Mouse (Mus musculus) neural tube, embryonic 15.5 days (tissue): ENCODE data around the gene Arvcf. TPM values are rescaled to one million over a fixed set of nuclear protein-coding genes. Genes with fewer than 3 reads are reported as not detected.
A peak's percentile ranks its signal among the peaks of the same experiment; 100 is the strongest.

Source experiments
- ATAC-seq: fragments of 200-750 bp; cut with Nextera tagmentation; 2 replicates; pipeline ENCODE4 v1.8.0; 2017; ENCODE audit warnings: mild to moderate bottlenecking, moderate TSS enrichment, moderate library complexity; ENCODE audit not compliant: low FRiP score
- H3K27ac ChIP-seq: fragments of 300-500 bp; sonication (generic); replicated peaks from 2 replicates; pipeline ENCODE4 v1.5.1; 2015; ENCODE audit warnings: mild to moderate bottlenecking, inconsistent platforms
- H3K27me3 ChIP-seq: fragments of 300-500 bp; sonication (generic); replicated peaks from 2 replicates; pipeline ENCODE4 v1.6.1; 2015; ENCODE audit warnings: inconsistent platforms
- H3K36me3 ChIP-seq: fragments of 300-500 bp; sonication (generic); 2 replicates; pipeline ENCODE4 v1.6.1; 2015; ENCODE audit warnings: inconsistent platforms
- H3K4me1 ChIP-seq: fragments of 300-500 bp; sonication (generic); 2 replicates; pipeline ENCODE4 v1.6.1; 2015; ENCODE audit warnings: inconsistent platforms
- H3K4me2 ChIP-seq: fragments of 300-500 bp; sonication (generic); 2 replicates; pipeline ENCODE4 v1.6.1; 2015; ENCODE audit warnings: inconsistent platforms, mild to moderate bottlenecking, moderate library complexity
- H3K4me3 ChIP-seq: fragments of 300-500 bp; sonication (generic); replicated peaks from 2 replicates; pipeline ENCODE4 v1.5.1; 2015; ENCODE audit warnings: mild to moderate bottlenecking, inconsistent platforms
- H3K9ac ChIP-seq: fragments of 300-500 bp; sonication (generic); replicated peaks from 2 replicates; pipeline ENCODE4 v1.6.1; 2015; ENCODE audit warnings: mild to moderate bottlenecking, inconsistent platforms
- H3K9me3 ChIP-seq: fragments of 300-500 bp; sonication (generic); replicated peaks from 2 replicates; pipeline ENCODE4 v1.6.1; 2016; ENCODE audit warnings: inconsistent platforms
- WGBS: fragments of 180-500 bp; shearing (Covaris S2); methylation state at CpG from one replicate; pipeline ENCODE4 v1.1.7; 2015; ENCODE audit warnings: mixed read lengths; 5-methylcytosine and 5-hydroxymethylcytosine counted together
- polyA plus RNA-seq: library from polyadenylated mRNA; unstranded; fragments of >200 nt; fragmentation: Nextera tagmentation; extraction: Ambion mirVana; gene quantifications from 2 replicates; pipeline ENCODE4 v1.2.1, GENCODE M21; 2015

Gene Arvcf
- polyA plus RNA-seq, 1 experiment from 2014 or later = 72.5 TPM

DNA sequence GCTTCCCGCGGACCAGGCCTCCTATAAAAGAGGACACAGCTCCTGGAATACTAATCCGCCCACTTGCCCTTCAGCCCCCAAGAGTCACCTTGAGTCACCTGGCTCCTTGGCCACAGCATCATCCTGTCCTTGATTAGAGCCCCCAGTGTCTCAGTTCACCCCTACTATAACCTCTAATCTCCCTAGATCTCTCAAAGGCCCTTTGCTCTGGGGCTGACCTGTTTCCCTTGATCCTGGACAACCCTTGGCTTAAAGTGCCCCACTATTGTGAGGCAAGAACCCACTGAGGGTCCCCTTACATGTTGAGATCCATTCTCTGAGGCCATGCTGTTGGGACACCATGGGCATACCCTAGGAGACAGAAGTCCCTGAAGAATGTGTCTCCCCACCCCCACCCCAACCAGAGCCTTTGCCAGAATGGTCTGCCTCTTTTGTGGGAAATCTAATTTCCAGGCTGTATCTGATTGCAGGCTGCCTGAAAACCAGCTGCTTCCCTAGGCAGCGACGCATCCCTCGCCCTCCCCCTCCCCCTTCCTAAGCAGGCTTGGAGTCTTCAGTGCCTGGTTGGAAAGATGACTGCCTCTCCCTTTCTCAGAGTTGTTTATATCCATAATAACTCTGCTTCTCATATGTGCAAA, 33.8 kb downstream of the Arvcf start:
- H3K9me3 ChIP-seq = no peaks in the 10 kb centered on the region
- H3K4me2 ChIP-seq = no peak overlapping the region
- no peak for ATAC-seq
- 47% methylated on average over 6 of the region's 6 CpGs for WGBS
- H3K4me1 ChIP-seq = peaks cover 65% of the 10 kb centered on the region
- H3K9ac ChIP-seq = no peak overlapping the region
- H3K27ac ChIP-seq = peak overlapping the region; percentile 76
- H3K27me3 ChIP-seq = no peaks in the 10 kb centered on the region
- H3K4me3 ChIP-seq = no peak overlapping the region
- no peaks in the 10 kb centered on the region for H3K36me3 ChIP-seq

DNA sequence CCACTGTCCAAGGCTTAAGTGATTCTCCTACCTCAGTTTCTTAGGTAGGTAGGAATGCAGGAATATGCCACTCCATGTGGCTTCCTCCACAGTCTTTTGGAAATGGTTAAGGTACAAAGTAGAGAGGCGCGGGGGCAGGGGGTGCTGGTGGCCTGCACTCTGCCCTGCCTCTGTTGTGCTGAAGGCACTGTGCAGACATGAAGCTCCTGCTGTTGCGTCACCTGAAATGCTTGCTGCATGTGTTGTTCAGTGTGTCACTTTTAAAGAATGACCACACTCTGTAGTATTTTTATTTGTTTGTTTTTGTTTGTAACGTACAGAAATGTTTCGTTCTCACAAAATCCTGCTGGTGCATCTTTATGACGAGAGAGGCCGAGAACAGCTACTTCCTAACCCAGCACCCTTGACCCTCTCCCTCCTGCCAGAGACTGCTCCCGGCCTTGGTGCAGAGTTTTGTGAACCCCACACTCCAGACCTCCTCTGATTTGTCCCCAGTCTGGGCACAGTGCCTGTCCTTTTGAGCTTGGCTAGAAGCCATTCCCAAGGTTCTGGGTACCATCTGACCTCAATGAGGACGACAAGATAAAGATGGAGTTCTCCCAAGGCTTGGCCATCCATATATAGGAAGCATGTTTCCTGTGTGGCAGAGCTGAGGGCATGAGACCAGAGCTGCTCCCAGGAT, 35.2 kb downstream of the Arvcf start:
- no peak overlapping the region for H3K4me3 ChIP-seq
- no peaks in the 10 kb centered on the region for H3K9me3 ChIP-seq
- H3K9ac ChIP-seq = no peak overlapping the region
- ATAC-seq = no peak
- no peaks in the 10 kb centered on the region for H3K36me3 ChIP-seq
- H3K4me1 ChIP-seq = peaks cover 74% of the 10 kb centered on the region
- H3K4me2 ChIP-seq = no peak overlapping the region
- H3K27ac ChIP-seq = peak overlapping the region; percentile 67; the same call in 1 of the 2 replicates
- H3K27me3 ChIP-seq = no peaks in the 10 kb centered on the region
- 74% methylated on average over 9 of the region's 9 CpGs for WGBS

DNA sequence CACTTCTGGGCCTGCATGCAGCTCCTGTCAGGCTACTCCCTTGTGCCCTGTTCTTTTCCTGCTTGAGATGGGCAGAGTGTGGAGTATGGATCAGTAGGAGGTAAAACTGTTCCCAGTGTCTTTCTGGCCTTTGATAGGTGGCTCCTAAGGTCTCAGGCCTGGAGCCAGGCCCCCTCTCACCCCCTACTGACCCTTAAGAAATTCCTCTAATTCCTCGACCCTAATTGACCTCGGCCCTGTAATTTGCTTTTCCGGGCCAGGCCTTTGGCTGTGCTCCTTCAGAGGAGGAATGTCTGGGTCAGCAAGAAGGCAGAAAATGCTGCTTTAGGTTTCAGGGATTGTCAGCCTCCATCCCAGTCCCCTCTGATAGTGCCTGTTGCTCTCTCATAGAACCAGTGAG, 35.8 kb downstream of the Arvcf start:
- no peak for ATAC-seq
- H3K36me3 ChIP-seq = no peaks in the 10 kb centered on the region
- no peaks in the 10 kb centered on the region for H3K9me3 ChIP-seq
- peaks cover 80% of the 10 kb centered on the region for H3K4me1 ChIP-seq
- H3K4me3 ChIP-seq = no peak overlapping the region
- H3K4me2 ChIP-seq = no peak overlapping the region
- peak overlapping the region; percentile 67; the same call in 1 of the 2 replicates for H3K27ac ChIP-seq
- no peaks in the 10 kb centered on the region for H3K27me3 ChIP-seq
- no peak overlapping the region for H3K9ac ChIP-seq
- WGBS = 11% methylated on average over 3 of the region's 3 CpGs

DNA sequence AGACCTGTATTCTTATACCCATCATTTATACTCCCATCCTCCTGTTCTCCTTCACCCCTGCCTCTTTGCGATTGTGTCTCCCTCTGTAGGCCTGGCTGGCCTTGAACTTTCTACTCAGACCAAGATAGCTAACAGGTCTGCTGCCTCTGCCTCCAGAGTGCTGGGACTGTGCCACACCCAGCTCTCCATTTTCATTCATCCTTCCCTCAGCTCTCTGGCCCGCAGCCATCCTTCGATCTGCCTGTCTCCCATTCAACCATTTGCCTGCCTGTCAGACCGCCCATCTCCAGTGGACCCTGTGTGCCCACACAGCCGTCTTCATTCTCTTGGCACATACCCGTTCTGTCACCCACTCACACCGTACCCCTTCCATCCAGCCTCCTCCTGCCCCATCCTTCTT, 36.2 kb downstream of the Arvcf start:
- no peak overlapping the region for H3K9ac ChIP-seq
- no peak for ATAC-seq
- no peaks in the 10 kb centered on the region for H3K9me3 ChIP-seq
- no peak overlapping the region for H3K4me3 ChIP-seq
- WGBS = 73% methylated on average over 7 of the region's 7 CpGs
- H3K4me2 ChIP-seq = no peak overlapping the region
- peaks cover 81% of the 10 kb centered on the region for H3K4me1 ChIP-seq
- H3K27ac ChIP-seq = no peak overlapping the region
- no peaks in the 10 kb centered on the region for H3K27me3 ChIP-seq
- no peaks in the 10 kb centered on the region for H3K36me3 ChIP-seq

DNA sequence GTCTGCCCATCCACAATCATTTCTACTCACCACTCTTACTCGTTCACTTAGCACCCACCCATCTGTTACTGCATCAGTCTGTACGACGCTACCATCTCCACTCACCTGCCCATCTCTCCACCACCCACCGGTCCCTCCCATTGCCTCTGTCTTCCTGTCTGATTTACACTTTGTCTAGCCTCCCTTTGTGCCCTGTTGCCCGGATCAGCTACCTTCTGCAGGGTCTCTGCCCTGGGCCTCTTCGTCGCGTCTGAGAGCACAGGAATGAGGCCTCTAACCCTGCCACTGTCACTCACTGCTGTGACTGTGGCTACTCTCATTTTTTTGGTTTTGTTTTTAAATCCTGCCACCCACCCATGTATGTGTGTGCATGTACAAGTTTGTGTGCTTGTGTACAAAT, 36.7 kb downstream of the Arvcf start:
- H3K4me2 ChIP-seq = no peak overlapping the region
- H3K9ac ChIP-seq = no peak overlapping the region
- H3K27me3 ChIP-seq = no peaks in the 10 kb centered on the region
- H3K4me1 ChIP-seq = peaks cover 81% of the 10 kb centered on the region
- H3K27ac ChIP-seq = no peak overlapping the region
- WGBS = 56% methylated on average over 8 of the region's 8 CpGs
- no peak for ATAC-seq
- H3K4me3 ChIP-seq = no peak overlapping the region
- H3K9me3 ChIP-seq = no peaks in the 10 kb centered on the region
- no peaks in the 10 kb centered on the region for H3K36me3 ChIP-seq

DNA sequence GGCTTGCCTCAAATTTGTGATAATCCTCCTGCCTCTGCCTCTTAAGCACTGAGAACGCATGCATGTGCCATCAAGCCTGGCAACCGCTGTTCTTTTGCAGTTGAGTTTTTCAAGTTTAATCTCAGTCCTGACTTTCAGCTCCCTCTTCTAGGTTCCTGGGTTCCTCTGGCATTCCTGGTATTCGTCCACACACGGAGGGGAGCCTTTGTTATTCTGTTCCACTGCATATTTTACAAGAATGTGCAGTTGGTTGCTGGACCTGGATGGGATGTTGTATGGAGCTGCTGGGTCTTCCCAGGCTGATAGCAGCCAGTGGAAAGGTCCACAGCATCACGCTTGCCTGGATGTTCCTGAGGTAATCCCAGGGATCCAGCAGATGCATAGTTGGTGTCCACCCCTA, 37.4 kb downstream of the Arvcf start:
- Histone ChIP-seq H3K9me3 (no peaks in the 10 kb centered on the region), H3K9ac (no peak overlapping the region), H3K27me3 (no peaks in the 10 kb centered on the region), H3K36me3 (no peaks in the 10 kb centered on the region), H3K4me3 (no peak overlapping the region), H3K27ac (no peak overlapping the region), H3K4me2 (no peak overlapping the region), H3K4me1 (peaks cover 77% of the 10 kb centered on the region)
- 65% methylated on average over 5 of the region's 5 CpGs for WGBS
- no peak for ATAC-seq

DNA sequence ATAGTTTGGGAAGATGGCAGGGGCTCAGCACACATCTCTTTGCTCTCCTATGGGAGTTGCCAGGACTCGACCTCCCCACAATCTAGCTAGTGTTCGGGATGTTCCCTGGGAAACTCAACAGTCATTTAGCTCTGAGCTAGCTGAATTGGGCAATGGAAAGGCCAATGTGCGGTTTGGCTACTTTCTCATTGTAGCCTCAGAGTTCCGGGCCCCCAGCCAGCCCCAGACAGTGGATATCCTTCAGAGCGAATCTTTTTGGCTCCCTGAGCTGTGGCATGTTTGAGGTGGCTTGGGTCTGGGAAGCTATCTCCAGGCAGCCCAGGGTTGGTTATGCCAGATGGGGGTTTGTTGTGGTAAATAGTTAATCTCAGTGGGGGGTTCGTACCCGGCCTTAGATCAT, 38.5 kb downstream of the Arvcf start:
- H3K27ac ChIP-seq = peak overlapping the region; percentile 65
- H3K36me3 ChIP-seq = no peaks in the 10 kb centered on the region
- H3K4me2 ChIP-seq = no peak overlapping the region
- ATAC-seq = no peak
- H3K27me3 ChIP-seq = no peaks in the 10 kb centered on the region
- no peak overlapping the region for H3K9ac ChIP-seq
- H3K4me3 ChIP-seq = no peak overlapping the region
- 67% methylated on average over 7 of the region's 7 CpGs for WGBS
- H3K9me3 ChIP-seq = no peaks in the 10 kb centered on the region
- peaks cover 66% of the 10 kb centered on the region for H3K4me1 ChIP-seq

DNA sequence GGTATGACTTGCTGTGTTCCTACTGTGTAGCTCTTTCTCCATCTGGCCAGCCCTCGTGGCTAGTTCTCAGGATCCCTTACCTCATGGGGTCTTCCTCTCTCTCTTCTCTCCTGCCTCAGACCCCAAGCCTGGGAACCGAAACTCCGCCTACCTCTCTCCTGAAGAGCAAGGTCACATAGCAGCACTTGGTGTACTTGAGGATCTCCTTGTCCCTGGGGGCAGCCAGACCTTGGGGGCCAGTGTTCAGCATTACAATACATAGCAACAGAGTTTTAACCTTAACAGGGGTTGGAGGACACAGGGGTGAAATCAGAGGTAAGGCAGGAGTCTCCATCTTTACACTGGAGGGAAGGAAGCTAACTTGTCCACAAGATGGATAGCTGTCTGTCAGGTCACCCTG, 39.0 kb downstream of the Arvcf start:
- 66% methylated on average over 3 of the region's 3 CpGs for WGBS
- Histone ChIP-seq H3K36me3 (no peaks in the 10 kb centered on the region), H3K27ac (peak overlapping the region; percentile 58), H3K9ac (no peak overlapping the region), H3K27me3 (no peaks in the 10 kb centered on the region), H3K9me3 (no peaks in the 10 kb centered on the region), H3K4me1 (peaks cover 62% of the 10 kb centered on the region), H3K4me3 (no peak overlapping the region), H3K4me2 (no peak overlapping the region)
- ATAC-seq = no peak

DNA sequence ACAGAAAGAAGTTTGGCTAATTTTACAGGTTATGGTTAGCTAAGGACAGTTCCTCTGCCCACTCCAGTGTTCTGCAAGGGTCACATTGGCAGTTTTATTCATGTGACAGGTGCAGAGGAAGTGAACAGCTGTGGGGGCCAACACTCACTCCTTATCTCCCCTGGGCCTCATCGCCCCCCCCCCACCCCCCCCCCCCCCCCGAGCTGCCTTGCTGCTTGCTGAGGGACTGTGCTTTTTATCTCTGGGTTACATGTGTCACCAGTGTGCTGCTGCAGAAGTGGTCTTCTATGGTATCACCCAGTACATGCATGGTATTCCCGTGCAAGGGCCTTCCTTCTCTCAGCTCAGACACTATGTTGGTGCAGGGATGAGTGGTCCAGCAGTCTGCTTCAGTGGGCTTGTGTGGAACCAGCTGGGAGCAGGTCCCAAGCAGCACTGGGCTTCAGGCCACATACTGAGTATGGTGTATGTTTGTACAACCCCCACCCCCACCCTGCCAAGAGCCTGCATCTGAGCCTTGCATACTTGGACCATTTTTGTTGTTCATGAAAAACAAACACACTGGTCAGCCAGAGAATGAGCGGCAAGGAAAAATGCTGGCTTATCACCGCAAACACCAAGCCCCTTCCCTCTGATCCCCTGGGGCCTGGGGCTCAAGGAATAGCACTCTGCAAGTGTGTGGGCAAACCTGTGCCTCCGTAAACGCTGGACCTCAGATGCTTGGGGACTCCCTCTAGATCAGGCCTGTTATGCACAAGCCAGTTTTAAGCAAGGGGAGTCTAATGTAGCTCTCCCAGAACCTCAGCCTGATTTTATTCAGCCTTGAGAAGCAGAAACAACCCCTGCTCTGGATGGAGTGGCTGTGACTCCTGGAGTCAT, 40.0 kb downstream of the Arvcf start:
- no peaks in the 10 kb centered on the region for H3K36me3 ChIP-seq
- H3K27me3 ChIP-seq = no peaks in the 10 kb centered on the region
- no peak overlapping the region for H3K4me2 ChIP-seq
- H3K9me3 ChIP-seq = no peaks in the 10 kb centered on the region
- H3K4me1 ChIP-seq = peaks cover 61% of the 10 kb centered on the region
- H3K9ac ChIP-seq = no peak overlapping the region
- ATAC-seq = no peak
- peak overlapping the region; percentile 66 for H3K27ac ChIP-seq
- 34% methylated on average over 7 of the region's 7 CpGs for WGBS
- H3K4me3 ChIP-seq = no peak overlapping the region

DNA sequence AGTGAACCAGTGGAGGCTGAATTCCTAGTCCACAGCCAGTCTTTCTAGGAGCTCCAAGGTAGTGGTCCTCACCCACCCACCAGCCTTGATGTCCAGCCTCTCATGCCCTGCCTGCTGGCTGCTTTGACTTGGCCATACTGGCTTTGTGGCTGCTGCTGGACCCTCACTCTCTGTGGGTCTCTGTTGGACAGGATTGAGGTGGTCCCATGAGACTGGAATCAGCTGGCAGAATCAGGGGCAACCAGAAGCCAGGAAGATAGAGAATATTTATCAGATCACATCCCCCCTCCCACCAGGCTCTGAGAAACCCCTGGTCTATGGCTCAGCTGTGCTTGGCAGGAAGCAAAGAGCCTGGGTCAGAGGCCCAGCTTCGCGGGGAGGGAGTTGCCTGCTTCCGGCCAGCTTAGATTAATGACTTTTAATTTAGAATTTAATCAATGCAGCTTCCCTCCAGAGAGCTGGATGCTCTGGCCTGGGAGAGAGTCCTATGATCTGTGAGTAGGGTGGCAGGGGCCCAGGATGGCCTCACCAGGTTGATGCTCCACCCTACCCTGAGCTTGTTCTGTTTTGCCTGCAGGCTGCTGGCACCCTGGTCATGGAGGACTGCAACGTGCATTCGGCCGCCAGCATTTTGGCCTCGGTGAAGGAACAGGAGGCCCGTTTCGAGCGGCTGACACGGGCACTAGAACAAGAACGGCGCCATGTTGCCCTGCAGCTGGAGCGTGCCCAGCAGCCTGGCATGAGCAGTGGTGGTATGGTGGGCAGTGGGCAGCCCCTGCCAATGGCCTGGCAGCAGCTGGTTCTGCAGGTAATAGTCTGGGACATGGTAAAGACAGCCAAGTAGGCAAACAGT, 40.8 kb downstream of the Arvcf start:
- no peak overlapping the region for H3K9ac ChIP-seq

DNA sequence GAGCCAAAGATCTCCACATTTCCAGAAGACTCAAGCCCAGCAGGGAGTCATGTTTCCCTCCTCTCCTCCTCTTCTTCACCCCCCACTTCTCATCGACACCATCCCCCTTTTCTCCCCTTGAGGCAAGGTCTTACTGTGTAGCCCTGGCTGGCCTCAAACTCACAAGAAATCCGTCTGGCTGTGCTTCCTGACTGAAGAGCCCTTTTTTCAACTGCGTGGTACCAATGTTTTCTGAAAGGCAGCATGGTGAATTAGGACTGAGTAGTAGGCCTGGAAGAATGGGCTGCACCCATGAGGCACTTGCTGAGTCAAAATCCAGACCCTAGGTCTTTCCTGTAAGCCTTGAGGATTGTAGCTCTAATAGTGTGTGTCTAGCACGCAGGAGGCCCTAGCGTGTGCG, 42.4 kb downstream of the Arvcf start:
- Histone ChIP-seq H3K4me1 (peaks cover 69% of the 10 kb centered on the region), H3K9ac (no peak overlapping the region), H3K4me3 (no peak overlapping the region), H3K27ac (no peak overlapping the region), H3K4me2 (no peak overlapping the region), H3K9me3 (no peaks in the 10 kb centered on the region), H3K27me3 (no peaks in the 10 kb centered on the region), H3K36me3 (no peaks in the 10 kb centered on the region)
- WGBS = 84% methylated on average over 6 of the region's 6 CpGs
- ATAC-seq = no peak

More for the DNA sequence above, 40.8 kb downstream of the Arvcf start:
- H3K36me3 ChIP-seq = no peaks in the 10 kb centered on the region
- 56% methylated on average over 14 of the region's 14 CpGs for whole genome bisulfite sequencing
- H3K27ac ChIP-seq = peak overlapping the region; percentile 66
- no peaks in the 10 kb centered on the region for H3K9me3 ChIP-seq
- H3K4me2 ChIP-seq = no peak overlapping the region
- H3K4me3 ChIP-seq = no peak overlapping the region
- ATAC-seq = no peak
- H3K27me3 ChIP-seq = no peaks in the 10 kb centered on the region
- peaks cover 61% of the 10 kb centered on the region for H3K4me1 ChIP-seq
